Mouse (Mus musculus) liver, embryonic 15.5 days (tissue): ENCODE measurements around the gene Ier5. TPM values are rescaled to one million over a fixed set of nuclear protein-coding genes. Genes with fewer than 3 reads are reported as not detected.

Experiments
- ATAC-seq: fragments of 200-750 bp; cut with Nextera tagmentation; 2 replicates; pipeline ENCODE4 v1.8.0; 2017; ENCODE audit warnings: moderate number of reproducible peaks, mild to moderate bottlenecking, moderate library complexity; ENCODE audit not compliant: insufficient read depth
- H3K27ac ChIP-seq: fragments of 300-500 bp; sonication (generic); replicated peaks from 2 replicates; pipeline ENCODE4 v1.5.1; 2015; ENCODE audit warnings: mild to moderate bottlenecking, inconsistent platforms
- H3K27me3 ChIP-seq: fragments of 300-500 bp; sonication (generic); 2 replicates; pipeline ENCODE4 v1.6.1; 2015; ENCODE audit warnings: mild to moderate bottlenecking, inconsistent platforms
- H3K36me3 ChIP-seq: fragments of 300-500 bp; sonication (generic); replicated peaks from 2 replicates; pipeline ENCODE4 v1.6.1; 2015; ENCODE audit warnings: moderate library complexity, mild to moderate bottlenecking, inconsistent platforms
- H3K4me1 ChIP-seq: fragments of 300-500 bp; sonication (generic); replicated peaks from 2 replicates; pipeline ENCODE4 v1.6.1; 2015; ENCODE audit warnings: inconsistent platforms
- H3K4me2 ChIP-seq: fragments of 300-500 bp; sonication (generic); 2 replicates; pipeline ENCODE4 v1.6.1; 2015; ENCODE audit warnings: moderate library complexity, mild to moderate bottlenecking, inconsistent platforms
- H3K4me3 ChIP-seq: fragments of 300-500 bp; sonication (generic); replicated peaks from 2 replicates; pipeline ENCODE4 v1.5.1; 2015; ENCODE audit warnings: mild to moderate bottlenecking, inconsistent platforms
- H3K9ac ChIP-seq: fragments of 300-500 bp; sonication (generic); 2 replicates; pipeline ENCODE4 v1.6.1; 2015; ENCODE audit warnings: moderate library complexity, mild to moderate bottlenecking, inconsistent platforms
- H3K9me3 ChIP-seq: fragments of 300-500 bp; sonication (generic); replicated peaks from 2 replicates; pipeline ENCODE4 v1.6.1; 2016; ENCODE audit warnings: inconsistent platforms
- WGBS: fragments of 180-500 bp; shearing (Covaris S2); methylation state at CpG from one replicate; pipeline ENCODE4 v1.1.7; 2015; ENCODE audit warnings: mixed read lengths; ENCODE audit not compliant: insufficient replicate concordance; 5-methylcytosine and 5-hydroxymethylcytosine counted together
- polyA plus RNA-seq: library from polyadenylated mRNA; unstranded; fragments of >200 nt; fragmentation: Nextera tagmentation; extraction: Ambion mirVana; gene quantifications from 2 replicates; pipeline ENCODE4 v1.2.1, GENCODE M21; 2015

The Ier5 gene
- polyA plus RNA-seq, 1 experiment from 2014 or later: 2.5 TPM

GRCm38 (mm10) chr1:155052761-155053166 is 46.7 kb downstream of the Ier5 start:
- Histone ChIP-seq H3K9me3 (no peaks in the 10 kb centered on the region), H3K4me3 (no peak overlapping the region), H3K4me1 (peaks cover 27% of the 10 kb centered on the region), H3K27me3 (peaks cover 7% of the 10 kb centered on the region; the same call in 1 of the 2 replicates), H3K4me2 (no peak overlapping the region), H3K36me3 (no peaks in the 10 kb centered on the region), H3K9ac (no peak overlapping the region), H3K27ac (no peak overlapping the region)
- 48% methylated on average over 9 of the region's 9 CpGs for WGBS
- no peak for ATAC-seq

GRCm38 (mm10) chr1:155052131-155052760 is 47.2 kb downstream of the Ier5 start:
- H3K27me3 ChIP-seq: peaks cover 7% of the 10 kb centered on the region; the same call in 1 of the 2 replicates
- no peaks in the 10 kb centered on the region for H3K9me3 ChIP-seq
- peaks cover 26% of the 10 kb centered on the region for H3K4me1 ChIP-seq
- no peak for ATAC-seq
- 41% methylated on average over 4 of the region's 4 CpGs for WGBS
- no peak overlapping the region for H3K4me3 ChIP-seq
- H3K9ac ChIP-seq: no peak overlapping the region
- no peaks in the 10 kb centered on the region for H3K36me3 ChIP-seq
- H3K27ac ChIP-seq: no peak overlapping the region
- H3K4me2 ChIP-seq: no peak overlapping the region

- H3K9ac ChIP-seq: no peak overlapping the region
- ATAC-seq: no peak
Observed at GRCm38 (mm10) chr1:155051701-155052127, 47.7 kb downstream of the Ier5 start.

GRCm38 (mm10) chr1:155050897-155051592 is 48.4 kb downstream of the Ier5 start:
- 46% methylated on average over 9 of the region's 9 CpGs for WGBS
- Histone ChIP-seq H3K4me1 (peaks cover 20% of the 10 kb centered on the region), H3K4me2 (0 out of 2 replicates have a peak overlapping the region, but pooled peaks have one; percentile 19), H3K36me3 (no peaks in the 10 kb centered on the region), H3K9ac (no peak overlapping the region), H3K9me3 (no peaks in the 10 kb centered on the region), H3K4me3 (no peak overlapping the region), H3K27ac (peak overlapping the region; percentile 25; the same call in 1 of the 2 replicates), H3K27me3 (peaks cover 7% of the 10 kb centered on the region; the same call in 1 of the 2 replicates)
- no peak for ATAC-seq

More at GRCm38 (mm10) chr1:155051701-155052127, 47.7 kb downstream of the Ier5 start:
- Histone ChIP-seq H3K4me2 (no peak overlapping the region), H3K4me3 (no peak overlapping the region), H3K36me3 (no peaks in the 10 kb centered on the region), H3K27ac (no peak overlapping the region), H3K4me1 (peaks cover 26% of the 10 kb centered on the region), H3K9me3 (no peaks in the 10 kb centered on the region), H3K27me3 (peaks cover 7% of the 10 kb centered on the region; the same call in 1 of the 2 replicates)
- WGBS: 66% methylated on average over 10 of the region's 10 CpGs

GRCm38 (mm10) chr1:155050174-155050573 is 49.3 kb downstream of the Ier5 start:
- Histone ChIP-seq H3K4me1 (peaks cover 19% of the 10 kb centered on the region), H3K36me3 (no peaks in the 10 kb centered on the region), H3K27me3 (peaks cover 7% of the 10 kb centered on the region; the same call in 1 of the 2 replicates), H3K4me2 (peak overlapping the region; percentile 19; the same call in 1 of the 2 replicates), H3K4me3 (no peak overlapping the region), H3K9me3 (no peaks in the 10 kb centered on the region), H3K27ac (peak overlapping the region; percentile 25; the same call in 1 of the 2 replicates), H3K9ac (no peak overlapping the region; the same call in 1 of the 2 replicates)
- ATAC-seq: peak; percentile 68
- 25% methylated on average over 5 of the region's 5 CpGs for WGBS

- peaks cover 23% of the 10 kb centered on the region for H3K4me1 ChIP-seq
- 4% methylated on average over 5 of the region's 5 CpGs for WGBS
Observed at GRCm38 (mm10) chr1:155048947-155049346, 50.5 kb downstream of the Ier5 start.

More at GRCm38 (mm10) chr1:155048947-155049346, 50.5 kb downstream of the Ier5 start:
- Histone ChIP-seq H3K4me3 (no peak overlapping the region), H3K36me3 (no peaks in the 10 kb centered on the region), H3K9me3 (no peaks in the 10 kb centered on the region), H3K9ac (no peak overlapping the region), H3K27ac (no peak overlapping the region), H3K4me2 (no peak overlapping the region), H3K27me3 (peaks cover 7% of the 10 kb centered on the region; the same call in 1 of the 2 replicates)
- peak; percentile 62 for ATAC-seq

Other genes starting within 250 kb of the Ier5 start
- gene Cacna1e, start 215.1 kb downstream of the Ier5 start, polyA plus RNA-seq: 0.02 and 0.08 TPM in 2 replicates
- 0.71 and 0.76 TPM in 2 replicates for gene Mr1, start 47.2 kb upstream of the Ier5 start, polyA plus RNA-seq
- 8.6 and 9.0 TPM in 2 replicates for gene Stx6, start 59.1 kb upstream of the Ier5 start, polyA plus RNA-seq
- gene BC034090, start 144.8 kb upstream of the Ier5 start, polyA plus RNA-seq: 0.21 and 0.30 TPM in 2 replicates